Mouse (Mus musculus) hindbrain, embryonic 13.5 days (tissue): ENCODE data around the gene Acvr1b. TPM values are rescaled to one million over a fixed set of nuclear protein-coding genes. Genes with fewer than 3 reads are reported as not detected.
A peak's percentile ranks its signal among the peaks of the same experiment; 100 is the strongest.

Experiments used
- ATAC-seq: fragments of 200-750 bp; cut with Nextera tagmentation; 2 replicates; pipeline ENCODE4 v1.8.0; 2017; ENCODE audit warnings: moderate TSS enrichment; ENCODE audit not compliant: low FRiP score
- H3K27ac ChIP-seq: fragments of 300-500 bp; sonication (generic); 2 replicates; pipeline ENCODE4 v1.5.1; 2015; ENCODE audit warnings: inconsistent platforms, mild to moderate bottlenecking, moderate library complexity
- H3K27me3 ChIP-seq: fragments of 300-500 bp; sonication (generic); 2 replicates; pipeline ENCODE4 v1.6.1; 2015; ENCODE audit warnings: mild to moderate bottlenecking, inconsistent platforms
- H3K36me3 ChIP-seq: fragments of 300-500 bp; sonication (generic); 2 replicates; pipeline ENCODE4 v1.6.1; 2015; ENCODE audit warnings: mild to moderate bottlenecking, inconsistent platforms
- H3K4me1 ChIP-seq: fragments of 300-500 bp; sonication (generic); replicated peaks from 2 replicates; pipeline ENCODE4 v1.6.1; 2015; ENCODE audit warnings: inconsistent platforms
- H3K4me2 ChIP-seq: fragments of 300-500 bp; sonication (generic); 2 replicates; pipeline ENCODE4 v1.6.1; 2015; ENCODE audit warnings: inconsistent platforms, mild to moderate bottlenecking, moderate library complexity
- H3K4me3 ChIP-seq: fragments of 300-500 bp; sonication (generic); 2 replicates; pipeline ENCODE4 v1.5.1; 2015; ENCODE audit warnings: mild to moderate bottlenecking, inconsistent platforms
- H3K9ac ChIP-seq: fragments of 300-500 bp; sonication (generic); 2 replicates; pipeline ENCODE4 v1.6.1; 2015; ENCODE audit warnings: mild to moderate bottlenecking, inconsistent platforms
- H3K9me3 ChIP-seq: fragments of 300-500 bp; sonication (generic); 2 replicates; pipeline ENCODE4 v1.6.1; 2016; ENCODE audit warnings: inconsistent platforms
- WGBS: fragments of 180-500 bp; shearing (Covaris S2); methylation state at CpG from one replicate; pipeline ENCODE4 v1.1.7; 2015; 5-methylcytosine and 5-hydroxymethylcytosine counted together
- polyA plus RNA-seq: library from polyadenylated mRNA; unstranded; fragments of >200 nt; fragmentation: Nextera tagmentation; extraction: Ambion mirVana; gene quantifications from 2 replicates; pipeline ENCODE4 v1.2.1, GENCODE M21; 2015

Acvr1b gene
- polyA plus RNA-seq, 1 experiment from 2014 or later: 20.5 TPM

DNA sequence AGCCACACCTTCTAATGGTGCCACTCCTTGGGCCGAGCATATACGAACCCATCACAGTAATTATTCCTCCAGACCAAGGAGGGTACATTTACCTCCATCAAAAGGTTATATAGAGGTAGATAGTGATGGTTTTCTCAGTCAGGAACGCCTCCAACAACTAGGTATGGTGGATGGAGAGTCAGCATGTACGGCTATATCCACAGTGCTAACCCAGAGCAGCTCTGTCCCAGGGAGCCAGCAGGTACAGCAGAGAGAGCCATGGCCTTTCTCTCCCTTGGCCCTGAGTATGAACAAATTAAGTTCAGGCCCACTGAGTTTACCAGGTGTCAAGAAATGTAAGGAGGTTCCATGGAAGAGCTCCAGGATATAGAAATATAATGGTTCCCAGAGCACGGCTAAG is 78.1 kb downstream of the Acvr1b start:
- H3K9ac ChIP-seq: no peak overlapping the region
- H3K4me1 ChIP-seq: peaks cover 17% of the 10 kb centered on the region
- H3K4me2 ChIP-seq: no peak overlapping the region
- H3K4me3 ChIP-seq: no peak overlapping the region
- H3K27ac ChIP-seq: no peak overlapping the region
- H3K9me3 ChIP-seq: no peaks in the 10 kb centered on the region
- ATAC-seq: no peak
- H3K36me3 ChIP-seq: no peaks in the 10 kb centered on the region
- WGBS: 97% methylated on average over 5 of the region's 5 CpGs
- H3K27me3 ChIP-seq: peaks cover 22% of the 10 kb centered on the region; the same call in 1 of the 2 replicates

DNA sequence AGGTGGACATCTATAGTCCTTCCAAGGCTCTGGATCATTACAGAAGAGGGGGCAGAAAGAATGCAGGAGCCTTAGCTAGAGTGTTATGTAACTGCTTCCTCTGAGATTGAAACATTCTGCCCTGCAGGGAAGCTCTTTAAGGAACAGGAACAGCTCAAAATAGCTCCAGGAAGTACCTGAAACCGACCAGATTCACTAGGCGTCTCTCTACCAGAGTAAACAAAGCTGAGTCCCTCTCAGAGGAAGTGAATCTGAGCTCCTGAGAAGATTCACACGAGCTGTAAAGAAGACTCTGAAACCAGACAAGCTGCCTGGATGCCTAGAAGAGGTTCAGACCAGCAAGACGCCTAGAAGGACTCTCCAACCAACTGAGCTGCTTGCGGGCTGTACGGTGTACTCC is 78.7 kb downstream of the Acvr1b start:
- H3K4me3 ChIP-seq: no peak overlapping the region
- no peak overlapping the region for H3K4me2 ChIP-seq
- no peaks in the 10 kb centered on the region for H3K36me3 ChIP-seq
- H3K27ac ChIP-seq: no peak overlapping the region
- H3K9ac ChIP-seq: no peak overlapping the region
- WGBS: 88% methylated on average over 6 of the region's 6 CpGs
- H3K27me3 ChIP-seq: peaks cover 22% of the 10 kb centered on the region; the same call in 1 of the 2 replicates
- H3K9me3 ChIP-seq: no peaks in the 10 kb centered on the region
- ATAC-seq: no peak
- H3K4me1 ChIP-seq: peaks cover 12% of the 10 kb centered on the region

DNA sequence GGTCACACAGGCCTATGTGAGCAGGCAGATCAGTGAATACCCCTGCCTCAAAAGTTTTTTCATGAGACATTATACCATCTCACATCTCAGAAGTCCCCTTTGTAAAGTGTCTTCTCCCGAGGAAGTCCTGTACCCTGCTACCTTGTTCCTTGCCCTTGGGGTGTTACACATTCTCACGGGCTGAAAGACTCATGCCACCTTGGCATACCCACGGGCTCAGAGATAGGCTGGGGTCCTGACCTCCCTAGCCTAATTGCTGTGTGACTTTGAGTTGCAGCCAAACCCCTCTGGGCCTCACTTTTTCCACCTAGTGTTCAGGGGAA is 79.7 kb downstream of the Acvr1b start:
- 40% methylated on average over 3 of the region's 3 CpGs for WGBS
- 0 out of 2 replicates have a peak, but pooled peaks have one; percentile 4 for ATAC-seq
- H3K27me3 ChIP-seq: peaks cover 22% of the 10 kb centered on the region; the same call in 1 of the 2 replicates

GRCm38 (mm10) chr15:101253886-101254795 is 80.3 kb downstream of the Acvr1b start, which contains the start of gene Nr4a1:
Gene Nr4a1, plus strand, starts transcription at chr15:101254269.
- H3K36me3 ChIP-seq: no peaks in the 10 kb centered on the region
- peak within 1 kb of the TSS; percentile 88 for H3K9ac ChIP-seq
- WGBS: 1% methylated on average over 77 of the region's 82 CpGs
- peaks cover 12% of the 10 kb centered on the region for H3K4me1 ChIP-seq
- peak within 1 kb of the TSS; percentile 76 for H3K4me2 ChIP-seq
- peaks cover 22% of the 10 kb centered on the region; the same call in 1 of the 2 replicates for H3K27me3 ChIP-seq
- peak within 1 kb of the TSS; percentile 58 for H3K4me3 ChIP-seq
- no peaks in the 10 kb centered on the region for H3K9me3 ChIP-seq
- peak; percentile 75 for ATAC-seq
- peak within 1 kb of the TSS; percentile 63 for H3K27ac ChIP-seq

More for the DNA sequence above, 79.7 kb downstream of the Acvr1b start:
- Histone ChIP-seq H3K36me3 (no peaks in the 10 kb centered on the region), H3K4me3 (peak overlapping the region; percentile 58), H3K9ac (peak overlapping the region; percentile 88), H3K9me3 (no peaks in the 10 kb centered on the region), H3K4me2 (peak overlapping the region; percentile 76), H3K27ac (peak overlapping the region; percentile 63; the same call in 1 of the 2 replicates), H3K4me1 (peaks cover 12% of the 10 kb centered on the region)

DNA sequence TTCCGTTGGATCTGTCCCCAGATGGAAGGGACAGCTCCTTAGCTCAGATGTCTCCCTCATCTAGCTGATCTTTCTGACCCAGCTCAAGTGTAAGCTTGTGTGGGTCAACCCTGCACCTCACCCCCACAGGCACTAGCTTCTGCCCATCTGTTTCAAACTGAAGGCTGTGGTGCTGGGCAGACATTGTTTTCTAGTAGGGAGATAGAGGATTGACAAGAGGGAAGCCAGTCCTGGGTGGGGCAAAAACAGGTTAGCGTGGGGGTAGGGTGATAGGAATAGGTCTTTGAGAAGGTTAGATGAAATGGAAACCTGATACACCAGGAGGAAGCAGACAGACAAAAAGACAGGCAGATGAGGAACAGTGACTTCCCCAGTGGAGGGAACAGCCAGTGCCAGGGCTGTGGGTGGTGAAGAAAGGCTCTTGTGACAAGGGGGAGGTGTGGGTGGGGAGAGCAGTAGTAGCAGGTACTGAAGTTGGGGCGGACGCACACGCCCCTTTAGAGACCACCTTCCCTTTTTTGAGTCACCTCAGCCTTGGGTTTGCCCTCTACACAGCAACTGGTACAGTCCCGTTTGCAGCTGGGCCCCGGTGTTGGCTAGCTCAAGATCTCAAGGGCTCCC is 82.1 kb downstream of the Acvr1b start:
- Histone ChIP-seq H3K27ac (no peak overlapping the region), H3K4me2 (no peak overlapping the region), H3K4me3 (no peak overlapping the region), H3K27me3 (peaks cover 22% of the 10 kb centered on the region; the same call in 1 of the 2 replicates), H3K9me3 (no peaks in the 10 kb centered on the region), H3K36me3 (no peaks in the 10 kb centered on the region), H3K9ac (no peak overlapping the region), H3K4me1 (peaks cover 20% of the 10 kb centered on the region)
- ATAC-seq: no peak
- WGBS: 89% methylated on average over 7 of the region's 7 CpGs

GRCm38 (mm10) chr15:101256463-101257206 is 82.8 kb downstream of the Acvr1b start:
- 83% methylated on average over 14 of the region's 14 CpGs for WGBS

DNA sequence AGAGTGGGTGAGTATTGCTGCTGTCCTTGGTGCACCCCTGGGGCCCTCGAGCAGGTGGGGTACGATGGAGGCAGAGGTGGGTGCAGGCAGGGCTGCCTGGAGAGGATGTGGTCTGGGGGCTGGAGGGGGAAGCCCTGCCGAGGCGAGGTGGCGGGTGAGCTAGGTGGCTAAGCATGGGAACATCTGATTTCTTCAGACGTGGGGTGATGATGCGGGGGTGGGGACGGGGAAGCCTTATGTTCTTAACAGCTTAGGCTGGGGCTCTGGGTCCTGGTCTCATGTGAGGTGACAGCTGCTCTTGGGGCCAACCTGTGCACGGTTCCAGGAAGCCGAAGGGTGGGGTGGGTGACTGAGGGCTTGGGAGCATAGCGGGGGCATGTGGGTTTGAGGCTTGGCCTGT is 84.6 kb downstream of the Acvr1b start:
- Histone ChIP-seq H3K9ac (no peak overlapping the region), H3K27ac (no peak overlapping the region), H3K4me1 (peaks cover 20% of the 10 kb centered on the region), H3K36me3 (no peaks in the 10 kb centered on the region), H3K4me2 (no peak overlapping the region), H3K27me3 (0 out of 2 replicates have a peak, but pooled peaks cover 10% of the 10 kb centered on the region), H3K4me3 (no peak overlapping the region), H3K9me3 (no peaks in the 10 kb centered on the region)
- WGBS: 87% methylated on average over 11 of the region's 11 CpGs
- ATAC-seq: no peak

More at GRCm38 (mm10) chr15:101256463-101257206, 82.8 kb downstream of the Acvr1b start:
- H3K27me3 ChIP-seq: peaks cover 17% of the 10 kb centered on the region; the same call in 1 of the 2 replicates
- no peak overlapping the region for H3K9ac ChIP-seq
- H3K4me2 ChIP-seq: no peak overlapping the region
- H3K36me3 ChIP-seq: no peaks in the 10 kb centered on the region
- H3K9me3 ChIP-seq: no peaks in the 10 kb centered on the region
- no peak overlapping the region for H3K4me3 ChIP-seq
- peaks cover 20% of the 10 kb centered on the region for H3K4me1 ChIP-seq
- no peak overlapping the region for H3K27ac ChIP-seq
- ATAC-seq: no peak

GRCm38 (mm10) chr15:101259922-101260321 is 86.1 kb downstream of the Acvr1b start:
- Histone ChIP-seq H3K36me3 (no peaks in the 10 kb centered on the region), H3K4me3 (no peak overlapping the region), H3K27me3 (peaks cover 18% of the 10 kb centered on the region; the same call in 1 of the 2 replicates), H3K9me3 (no peaks in the 10 kb centered on the region), H3K4me1 (peaks cover 8% of the 10 kb centered on the region), H3K9ac (no peak overlapping the region), H3K4me2 (no peak overlapping the region), H3K27ac (no peak overlapping the region)
- ATAC-seq: no peak
- 74% methylated on average over 3 of the region's 3 CpGs for WGBS

GRCm38 (mm10) chr15:101260387-101260786 is 86.5 kb downstream of the Acvr1b start:
- Histone ChIP-seq H3K4me2 (no peak overlapping the region), H3K9ac (no peak overlapping the region)
- WGBS: 53% methylated on average over 10 of the region's 10 CpGs

DNA sequence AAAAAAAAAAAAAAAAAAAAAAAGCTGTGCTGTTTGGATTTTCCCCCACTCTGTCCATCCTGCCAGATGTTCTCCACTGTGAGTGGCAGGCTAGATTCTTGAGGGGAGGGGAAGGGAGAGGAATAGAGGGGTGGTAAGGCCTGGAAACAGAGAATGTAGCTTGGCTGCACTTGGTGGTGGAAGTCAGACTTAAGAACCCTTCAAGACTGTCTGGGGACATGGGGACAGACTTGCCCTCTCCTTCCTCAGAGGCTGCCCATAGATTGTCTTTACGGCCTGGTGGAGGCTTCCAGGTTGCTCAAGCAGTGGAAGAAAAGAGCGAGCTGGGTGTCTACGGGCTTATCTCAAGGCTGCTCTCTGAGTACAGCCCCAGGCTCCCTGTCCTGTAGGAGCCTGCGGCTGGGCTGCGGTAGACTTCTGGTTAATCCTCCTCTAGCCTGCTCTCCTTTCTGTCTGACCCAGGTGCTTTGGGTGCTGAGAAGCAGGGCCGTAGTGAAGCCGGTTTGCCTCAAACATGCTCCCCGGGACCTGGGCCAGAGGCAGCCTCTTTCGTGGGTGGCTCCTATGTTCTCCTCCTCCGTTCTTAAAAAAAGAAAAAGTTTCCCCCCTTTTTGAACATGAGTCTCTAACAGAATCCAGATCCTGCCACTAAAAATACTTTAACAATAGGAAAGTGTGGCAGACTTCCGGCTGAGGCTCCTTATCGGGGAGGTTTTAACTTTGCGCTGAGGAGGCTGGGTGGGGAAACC is 87.2 kb downstream of the Acvr1b start:
- ATAC-seq: no peak
- WGBS: 72% methylated on average over 13 of the region's 13 CpGs
- no peak overlapping the region for H3K4me2 ChIP-seq
- H3K9ac ChIP-seq: no peak overlapping the region
- no peak overlapping the region for H3K4me3 ChIP-seq
- H3K4me1 ChIP-seq: peaks cover 15% of the 10 kb centered on the region
- no peaks in the 10 kb centered on the region for H3K36me3 ChIP-seq
- peaks cover 28% of the 10 kb centered on the region for H3K27me3 ChIP-seq
- peak overlapping the region; percentile 62; the same call in 1 of the 2 replicates for H3K27ac ChIP-seq
- H3K9me3 ChIP-seq: no peaks in the 10 kb centered on the region

More at GRCm38 (mm10) chr15:101260387-101260786, 86.5 kb downstream of the Acvr1b start:
- Histone ChIP-seq H3K36me3 (no peaks in the 10 kb centered on the region), H3K9me3 (no peaks in the 10 kb centered on the region), H3K4me3 (no peak overlapping the region), H3K27me3 (peaks cover 22% of the 10 kb centered on the region), H3K4me1 (peaks cover 8% of the 10 kb centered on the region), H3K27ac (no peak overlapping the region)
- ATAC-seq: no peak; the same call in 1 of the 2 replicates

GRCm38 (mm10) chr15:101262502-101262901 is 88.6 kb downstream of the Acvr1b start:
- peaks cover 38% of the 10 kb centered on the region for H3K27me3 ChIP-seq
- no peak for ATAC-seq

More at GRCm38 (mm10) chr15:101262502-101262901, 88.6 kb downstream of the Acvr1b start:
- H3K36me3 ChIP-seq: no peaks in the 10 kb centered on the region
- H3K4me1 ChIP-seq: peaks cover 27% of the 10 kb centered on the region
- 68% methylated on average over 5 of the region's 5 CpGs for WGBS
- H3K4me3 ChIP-seq: no peak overlapping the region
- no peaks in the 10 kb centered on the region for H3K9me3 ChIP-seq
- H3K4me2 ChIP-seq: no peak overlapping the region
- H3K27ac ChIP-seq: no peak overlapping the region
- H3K9ac ChIP-seq: no peak overlapping the region
